Comparison of ENCODE assay signal across 8 mouse cellular contexts in the genomic region with DNA sequence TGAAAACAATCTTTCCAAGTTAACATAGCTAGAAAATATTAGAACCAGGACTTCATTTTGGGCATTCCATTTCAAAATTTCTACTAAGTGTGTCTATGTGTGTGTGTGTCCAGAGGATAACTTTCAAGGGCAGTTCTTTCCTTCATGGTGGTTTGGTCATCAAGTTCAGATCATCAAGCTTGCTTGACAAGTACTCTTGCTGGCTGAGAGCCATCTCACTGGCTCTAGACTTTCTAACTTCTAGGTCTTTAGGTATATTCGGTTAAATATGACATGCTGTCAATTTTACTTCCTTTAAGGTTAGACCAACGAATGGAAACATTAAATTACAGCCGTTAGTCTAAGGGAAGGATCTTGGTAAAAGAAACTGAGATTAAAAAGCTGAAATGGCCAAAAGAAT. TPM values are rescaled to one million over a fixed set of nuclear protein-coding genes. Genes with fewer than 3 reads are reported as not detected.
DNase-seq lines count a peak whose midpoint lies in the region; ATAC-seq and TF ChIP-seq lines count a peak whose summit lies in the region.

No protein-coding gene starts in this region.

- H3K36me3 ChIP-seq in lung, embryonic 16.5 days (ENCODE audit: control insufficient read depth, insufficient read depth, low read length) = no peaks in the 10 kb centered on the region
- H3K36me3 ChIP-seq in intestine, postnatal 0 days (ENCODE audit: control insufficient read depth, insufficient read depth) = no peaks in the 10 kb centered on the region
- no peaks in the 10 kb centered on the region for H3K36me3 ChIP-seq in neural tube, embryonic 15.5 days

- H3K9me3 ChIP-seq in lung, embryonic 16.5 days (ENCODE audit: control insufficient read depth, low read length) = no peaks in the 10 kb centered on the region
- H3K9me3 ChIP-seq in intestine, postnatal 0 days (ENCODE audit: control insufficient read depth) = no peaks in the 10 kb centered on the region
- H3K9me3 ChIP-seq in neural tube, embryonic 15.5 days (replicated peaks) = no peaks in the 10 kb centered on the region

- peak; percentile 13 to 26 for DNase-seq in cerebellum, adult 18-20 months
- no peak for DNase-seq in cerebellum, postnatal 4 days (ENCODE audit: low spot score in 2 of 2)
- DNase-seq in lung, postnatal 25 days (ENCODE audit: low spot score) = no peak
- DNase-seq in right cerebral cortex, postnatal 36 days (ENCODE audit: low spot score in 2 of 2) = no peak

- H3K4me2 ChIP-seq in lung, embryonic 16.5 days (ENCODE audit: low read depth, low read length) = peak overlapping the region; percentile 63
- peak overlapping the region; percentile 93 for H3K4me2 ChIP-seq in intestine, postnatal 0 days (replicated peaks; ENCODE audit: low read depth)
- peak overlapping the region; percentile 64 for H3K4me2 ChIP-seq in neural tube, embryonic 15.5 days

- no peak for ATAC-seq in lung, embryonic 16.5 days (ENCODE audit: low read depth)
- no peak for ATAC-seq in intestine, postnatal 0 days
- no peak for ATAC-seq in neural tube, embryonic 15.5 days (ENCODE audit: low FRiP score)
- no peak for ATAC-seq in granulocyte monocyte progenitor cell, adult 5-6 weeks (replicated peaks; ENCODE audit: poor library complexity, severe bottlenecking)

- no peak for TF ChIP-seq CTCF in intestine, postnatal 0 days (IDR thresholded peaks at IDR 0.05; ENCODE audit: low read depth)

- H3K9ac ChIP-seq in lung, embryonic 16.5 days (ENCODE audit: low read length) = peak overlapping the region; percentile 94
- 0 out of 2 replicates have a peak overlapping the region, but pooled peaks have one; percentile 92 for H3K9ac ChIP-seq in intestine, postnatal 0 days (ENCODE audit: low read depth, low read length)
- H3K9ac ChIP-seq in neural tube, embryonic 15.5 days (replicated peaks) = no peak overlapping the region

- no peak overlapping the region for H3K27ac ChIP-seq in lung, embryonic 16.5 days (ENCODE audit: low read length)
- no peak overlapping the region for H3K27ac ChIP-seq in intestine, postnatal 0 days (ENCODE audit: low read depth, low read length)
- H3K27ac ChIP-seq in neural tube, embryonic 15.5 days (replicated peaks) = no peak overlapping the region

- peaks cover 4% of the 10 kb centered on the region for H3K4me1 ChIP-seq in lung, embryonic 16.5 days (replicated peaks; ENCODE audit: control insufficient read depth, insufficient read depth, low read length)
- peaks cover 6% of the 10 kb centered on the region; the same call in 1 of the 2 replicates for H3K4me1 ChIP-seq in intestine, postnatal 0 days (replicated peaks; ENCODE audit: control insufficient read depth, insufficient read depth, low read length)
- peaks cover 13% of the 10 kb centered on the region for H3K4me1 ChIP-seq in neural tube, embryonic 15.5 days

- peak overlapping the region; percentile 94 for H3K4me3 ChIP-seq in lung, embryonic 16.5 days (ENCODE audit: low read length)
- peak overlapping the region; percentile 92 for H3K4me3 ChIP-seq in intestine, postnatal 0 days (ENCODE audit: low read depth, low read length)
- peak overlapping the region; percentile 91 for H3K4me3 ChIP-seq in neural tube, embryonic 15.5 days (replicated peaks)

- no peaks in the 10 kb centered on the region for H3K27me3 ChIP-seq in lung, embryonic 16.5 days (ENCODE audit: control insufficient read depth, insufficient read depth, low read depth, low read length)
- 0 out of 2 replicates have a peak, but pooled peaks cover 2% of the 10 kb centered on the region for H3K27me3 ChIP-seq in intestine, postnatal 0 days (replicated peaks; ENCODE audit: control insufficient read depth, insufficient read depth, low read length)
- no peaks in the 10 kb centered on the region for H3K27me3 ChIP-seq in neural tube, embryonic 15.5 days (replicated peaks)

- 16% methylated on average over 3 of the region's 3 CpGs for WGBS in lung, embryonic 16.5 days
- 19% methylated on average over 3 of the region's 3 CpGs for WGBS in intestine, postnatal 0 days
- 34% methylated on average over 3 of the region's 3 CpGs for WGBS in neural tube, embryonic 15.5 days

RNA-seq across cellular contexts. Expression of a gene that starts 0.5 kb away (rescaled TPM):
- polyA plus RNA-seq in lung, embryonic 16.5 days (2015; fragmentation: Nextera tagmentation; extraction: Ambion mirVana) = 33.3 and 33.5 TPM in 2 replicates
- 8.0 and 9.3 TPM in 2 replicates for polyA plus RNA-seq in intestine, postnatal 0 days (2015; fragmentation: Nextera tagmentation; extraction: Ambion mirVana)
- 28.9 and 29.3 TPM in 2 replicates for polyA plus RNA-seq in neural tube, embryonic 15.5 days (2015; fragmentation: Nextera tagmentation; extraction: Ambion mirVana)
- 46.9 and 65.2 TPM in 2 replicates for total RNA-seq in granulocyte monocyte progenitor cell, adult 5-6 weeks (2014; fragmentation: Nextera tagmentation)
- 40.3 and 44.9 TPM in 2 replicates for total RNA-seq in granulocyte monocyte progenitor cell, adult 5-6 weeks (2017)

RNA-seq across cellular contexts. Expression of a gene that starts 12.2 kb away (rescaled TPM):
- polyA plus RNA-seq in lung, embryonic 16.5 days (2015; fragmentation: Nextera tagmentation; extraction: Ambion mirVana) = 31.4 and 34.3 TPM in 2 replicates
- polyA plus RNA-seq in intestine, postnatal 0 days (2015; fragmentation: Nextera tagmentation; extraction: Ambion mirVana) = 12.3 and 12.5 TPM in 2 replicates
- polyA plus RNA-seq in neural tube, embryonic 15.5 days (2015; fragmentation: Nextera tagmentation; extraction: Ambion mirVana) = 58.6 and 67.6 TPM in 2 replicates
- 17.4 and 24.6 TPM in 2 replicates for total RNA-seq in granulocyte monocyte progenitor cell, adult 5-6 weeks (2014; fragmentation: Nextera tagmentation)
- 26.8 and 30.5 TPM in 2 replicates for total RNA-seq in granulocyte monocyte progenitor cell, adult 5-6 weeks (2017)

RNA-seq across cellular contexts. Expression of a gene that starts 58.3 kb away (rescaled TPM):
- polyA plus RNA-seq in lung, embryonic 16.5 days (2015; fragmentation: Nextera tagmentation; extraction: Ambion mirVana) = 7.5 and 7.7 TPM in 2 replicates
- polyA plus RNA-seq in intestine, postnatal 0 days (2015; fragmentation: Nextera tagmentation; extraction: Ambion mirVana) = 4.6 and 5.3 TPM in 2 replicates
- 6.7 and 7.8 TPM in 2 replicates for polyA plus RNA-seq in neural tube, embryonic 15.5 days (2015; fragmentation: Nextera tagmentation; extraction: Ambion mirVana)
- total RNA-seq in granulocyte monocyte progenitor cell, adult 5-6 weeks (2014; fragmentation: Nextera tagmentation) = 19.8 and 28.0 TPM in 2 replicates
- 23.7 and 27.2 TPM in 2 replicates for total RNA-seq in granulocyte monocyte progenitor cell, adult 5-6 weeks (2017)

Comparison
In these comparisons a context has a peak if more than half of its experiments do, and no peak if none do; other contexts are left out.
1. DNase-seq: peak in cerebellum, adult 18-20 months (2 of 2); none in cerebellum, postnatal 4 days (0 of 2), lung, postnatal 25 days (single experiment) and right cerebral cortex, postnatal 36 days (0 of 2).
2. Peak in every context shown above with its lines, with median percentiles within 50 percentile points of each other: H3K4me2 ChIP-seq and H3K4me3 ChIP-seq.